Mouse (Mus musculus) adrenal gland, adult 8-10 months (tissue): ENCODE data around the gene 6330403K07Rik. TPM values are rescaled to one million over a fixed set of nuclear protein-coding genes. Genes with fewer than 3 reads are reported as not detected.

Source experiments
- DNase-seq: peaks from one replicate; pipeline ENCODE4 v3.0.0; 2022
- total RNA-seq, 4 experiments: library from RNA; stranded (reverse); gene quantifications; 2 replicates each; pipeline ENCODE4 v1.2.4; 2022

Gene 6330403K07Rik
- total RNA-seq, 4 experiments from 2014 or later, result 16.5 to 25.6 (median 19.5) TPM

DNA sequence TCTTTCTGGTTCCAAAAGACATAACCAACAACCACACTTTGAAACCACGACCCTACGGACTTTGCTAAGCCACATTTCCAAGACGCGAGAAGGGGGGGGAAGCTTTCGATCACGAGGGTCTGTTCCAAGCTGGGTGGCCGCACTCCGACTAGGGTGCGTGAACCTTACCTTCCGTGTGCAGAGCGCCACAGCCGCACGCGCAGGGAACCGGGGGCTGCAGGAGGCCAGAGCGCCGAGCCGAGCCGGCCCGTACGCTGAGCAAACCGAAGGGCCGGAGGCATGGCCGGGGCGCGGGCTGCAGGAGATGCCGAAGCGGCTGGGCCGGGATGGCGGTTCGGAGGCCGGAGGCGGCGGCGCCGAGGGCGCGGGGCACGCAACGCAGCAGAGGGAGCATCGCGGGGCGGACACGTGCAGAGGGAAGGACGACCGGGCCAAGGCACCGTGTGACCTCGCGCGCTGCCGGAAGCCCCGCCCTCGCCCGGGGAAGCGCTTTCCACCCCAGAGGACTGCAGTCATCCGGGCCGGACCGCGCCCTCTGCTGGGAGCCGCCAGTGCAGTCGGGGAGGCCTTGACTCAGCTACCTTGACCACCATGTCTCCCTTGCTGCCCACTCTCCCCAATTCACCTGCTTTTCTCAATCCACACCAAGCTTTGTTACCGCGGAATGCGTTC, 50.6 kb downstream of the 6330403K07Rik start, which contains the start of gene C1qbp:
Gene C1qbp (minus strand): TSS at position 470 of the 672 bp plus-strand sequence.
- DNase-seq, result peak; percentile 89

DNA sequence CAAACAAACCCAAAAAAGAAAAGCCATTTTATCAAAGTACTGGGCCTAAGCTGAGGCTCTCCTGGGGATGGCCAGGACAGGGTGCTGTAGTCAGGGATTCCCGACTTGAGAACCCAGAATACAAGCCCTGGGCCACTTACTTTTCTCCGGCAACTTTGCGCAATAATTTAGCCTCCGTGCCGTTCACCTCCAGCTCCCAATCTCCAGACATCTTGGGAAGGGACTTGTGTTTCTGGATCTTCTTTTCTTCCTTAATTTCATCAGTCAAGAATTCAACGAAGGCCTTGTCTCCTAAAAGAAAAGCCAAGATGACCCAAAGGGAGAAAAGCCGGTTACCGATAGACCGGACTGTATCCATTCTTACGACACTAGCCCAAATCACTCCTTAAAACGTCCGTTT, 51.3 kb downstream of the 6330403K07Rik start:
- no peak for DNase-seq

Other genes with a start within 250 kb of the 6330403K07Rik start
- 1 to 10 TPM; 1.1 to 2.7 (median 2.0) TPM for gene Scimp, start 220.9 kb downstream of the 6330403K07Rik start, total RNA-seq
- gene Rabep1, start 188.7 kb downstream of the 6330403K07Rik start, total RNA-seq, result 100 to 1,000 TPM; 127 to 241 (median 172) TPM
- 10 to 100 TPM; 52.3 to 79.7 (median 65.2) TPM for gene Nup88, start 63.5 kb downstream of the 6330403K07Rik start, total RNA-seq
- 10 to 100 TPM; 23.0 to 52.2 (median 36.1) TPM for gene Rpain, start 63.3 kb downstream of the 6330403K07Rik start, total RNA-seq
- 100 to 1,000 TPM; 181 to 218 (median 205) TPM for gene C1qbp, start 50.5 kb downstream of the 6330403K07Rik start, total RNA-seq
- gene Dhx33, start 29.1 kb downstream of the 6330403K07Rik start, total RNA-seq, result 10 to 100 TPM; 32.5 to 34.6 (median 32.9) TPM
- 10 to 100 TPM; 22.5 to 30.3 (median 26.7) TPM for gene Mis12, start 13.9 kb downstream of the 6330403K07Rik start, total RNA-seq
- gene Derl2, start 13.7 kb downstream of the 6330403K07Rik start, total RNA-seq, result 10 to 100 TPM; 73.5 to 99.8 (median 89.0) TPM
- gene Nlrp1a, start 111.2 kb upstream of the 6330403K07Rik start, total RNA-seq, result 1 to 10 TPM; 1.6 to 2.6 (median 2.1) TPM
- 1 to 10 TPM in 2 of 4 experiments, under 1 TPM in 2; 0.20 to 1.4 (median 0.77) TPM for gene Nlrp1b, start 197.2 kb upstream of the 6330403K07Rik start, total RNA-seq